Mouse (Mus musculus) urinary bladder, postnatal 36 days (tissue): ENCODE data around the gene Irf8.

Experiments used
- DNase-seq, 2 experiments: peaks; one replicate each; pipeline ENCODE4 v3.0.0; 2022; ENCODE audit warnings: low spot score in 2 of 2, mixed read lengths in 1 of 2

The Irf8 gene

DNA sequence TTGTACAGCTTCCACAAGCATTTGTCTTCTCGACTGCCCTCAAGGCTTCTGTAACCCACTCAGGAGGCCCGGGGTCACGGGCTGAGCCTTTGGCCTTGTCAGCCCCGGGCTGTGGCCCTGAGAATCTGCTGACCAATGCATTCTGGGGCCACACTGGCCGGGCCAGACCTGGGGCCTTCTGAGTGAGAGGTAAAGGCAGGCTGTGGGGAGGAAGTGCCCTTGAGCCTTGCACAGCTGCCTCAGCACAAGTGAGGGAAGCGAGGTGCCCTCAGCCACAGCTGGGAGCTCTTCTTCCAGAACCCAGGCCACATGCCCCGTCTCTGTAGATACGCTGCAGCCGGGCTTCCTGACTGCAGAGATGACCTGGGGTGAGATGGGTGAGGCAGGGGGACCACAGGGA is 14.5 kb downstream of the Irf8 start:
- DNase-seq = no peak

DNA sequence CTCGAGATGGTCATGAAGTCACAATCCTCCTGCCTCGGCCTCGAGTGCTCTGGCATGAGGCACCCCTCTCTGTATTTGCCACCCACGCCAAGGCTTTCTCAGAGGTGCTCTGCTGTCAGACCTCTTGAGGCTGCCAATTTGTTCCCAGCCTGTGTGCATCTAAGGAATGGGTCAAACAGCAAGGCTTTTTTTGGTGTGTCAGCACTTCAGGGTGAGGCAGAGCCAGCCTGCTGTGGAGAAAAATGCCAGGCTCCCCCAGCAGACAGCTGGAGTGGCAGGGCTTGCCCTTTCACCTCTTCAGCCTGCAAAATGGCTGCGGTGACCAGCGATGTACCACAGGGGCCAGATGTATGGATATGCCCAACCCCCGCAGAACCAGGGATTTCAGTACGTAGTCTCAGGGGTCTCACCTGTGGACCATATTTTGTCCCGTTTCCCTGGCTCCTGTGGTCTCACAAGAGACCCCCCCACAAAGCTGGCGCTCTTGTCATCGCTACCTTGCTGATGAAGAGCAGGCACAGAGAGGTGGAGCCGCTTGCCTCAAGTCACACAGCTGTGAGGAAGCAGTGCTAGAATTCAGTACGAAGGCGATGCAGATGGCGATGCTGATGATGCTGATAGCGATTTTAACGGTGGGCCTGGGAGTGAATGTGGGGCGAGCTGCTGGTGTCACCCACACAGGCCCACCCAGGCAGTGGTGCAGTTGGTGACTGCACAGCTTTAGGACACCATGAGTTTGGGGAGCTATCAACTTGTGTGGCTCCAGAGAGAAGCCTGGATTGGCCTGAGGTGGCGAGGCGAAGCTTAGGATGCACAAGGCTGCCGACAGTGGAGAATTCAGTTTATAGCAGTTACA is 15.3 kb downstream of the Irf8 start:
- no peak for DNase-seq

DNA sequence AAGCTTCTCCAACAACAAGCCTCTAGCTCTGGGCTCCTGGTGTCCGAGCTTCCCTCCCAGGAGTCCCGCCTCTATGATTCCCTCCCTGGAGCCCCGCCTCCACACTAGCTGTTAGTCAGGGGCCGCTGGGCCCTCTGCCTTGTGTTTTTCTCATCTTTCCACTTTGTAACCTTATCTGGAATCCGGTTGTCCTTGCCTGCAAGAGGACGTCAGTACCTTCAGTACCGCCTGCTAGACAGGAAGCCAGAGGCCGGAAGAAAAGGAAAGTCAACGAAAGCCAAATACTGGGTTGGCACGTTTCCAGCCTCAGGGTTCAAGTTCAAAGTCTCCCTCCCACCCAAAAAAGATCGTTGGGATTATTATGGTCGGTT is 15.9 kb downstream of the Irf8 start:
- peak; percentile 47 to 70 for DNase-seq

DNA sequence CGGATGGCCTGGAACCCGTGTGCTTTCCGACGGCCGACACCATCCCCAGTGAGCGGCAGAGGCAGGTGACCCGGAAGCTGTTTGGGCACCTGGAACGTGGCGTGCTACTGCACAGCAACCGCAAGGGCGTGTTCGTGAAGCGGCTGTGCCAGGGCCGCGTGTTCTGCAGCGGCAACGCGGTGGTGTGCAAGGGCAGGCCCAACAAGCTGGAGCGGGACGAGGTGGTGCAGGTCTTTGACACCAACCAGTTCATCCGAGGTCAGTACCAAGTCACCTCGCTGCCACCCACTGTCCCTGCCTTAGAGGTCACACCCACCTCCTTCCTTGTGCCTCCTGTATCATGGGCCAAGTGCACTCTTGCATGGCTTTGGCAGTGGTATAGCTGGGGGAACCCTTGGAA is 17.3 kb downstream of the Irf8 start:
- no peak for DNase-seq

DNA sequence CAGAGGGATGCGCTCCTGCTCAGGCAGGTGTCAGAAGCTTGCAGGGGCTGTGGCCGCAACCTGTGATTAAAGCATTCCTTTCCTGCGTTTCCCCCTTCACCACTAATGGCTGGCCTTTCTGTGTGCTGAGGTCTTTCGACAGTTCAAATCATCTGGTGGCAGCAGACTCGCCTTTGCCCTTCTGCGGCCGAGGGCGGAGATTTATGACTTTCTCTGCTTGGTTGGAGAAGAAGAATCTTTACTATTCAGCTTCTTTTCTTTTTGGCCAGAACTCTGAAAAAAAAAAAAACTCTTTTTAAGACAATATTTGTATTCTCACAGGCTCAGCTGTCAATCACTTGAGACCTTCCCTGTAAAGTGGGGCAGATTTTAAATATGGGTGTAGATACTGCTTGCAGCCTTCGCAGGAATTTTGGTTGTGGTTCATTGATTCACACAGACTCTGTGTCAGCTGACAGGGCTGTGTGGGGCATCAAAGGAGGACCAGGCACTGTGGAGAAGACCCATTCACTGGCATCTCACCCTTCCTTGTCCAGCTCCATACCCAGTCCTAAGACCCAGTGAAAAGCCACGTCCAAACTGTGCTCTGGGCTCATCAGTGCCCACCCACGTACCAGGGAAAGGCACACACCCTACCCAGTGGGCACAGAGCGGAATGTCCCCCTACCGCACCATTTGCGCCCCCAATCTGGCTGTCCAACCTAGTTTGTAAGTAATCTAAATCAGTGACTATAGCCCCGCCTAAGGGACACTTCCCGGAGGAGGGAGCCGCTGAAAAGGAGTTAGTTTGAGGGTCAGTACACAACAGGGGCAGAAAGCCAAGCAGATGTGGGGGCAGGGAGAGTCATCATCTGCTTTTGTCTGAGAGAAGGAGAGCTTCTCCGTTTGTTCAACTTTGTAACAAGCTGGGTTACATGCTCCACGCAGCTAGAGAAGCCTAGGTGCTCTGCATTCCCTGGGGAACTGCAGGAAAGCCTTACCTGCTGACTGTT is 19.4 kb downstream of the Irf8 start:
- no peak for DNase-seq

DNA sequence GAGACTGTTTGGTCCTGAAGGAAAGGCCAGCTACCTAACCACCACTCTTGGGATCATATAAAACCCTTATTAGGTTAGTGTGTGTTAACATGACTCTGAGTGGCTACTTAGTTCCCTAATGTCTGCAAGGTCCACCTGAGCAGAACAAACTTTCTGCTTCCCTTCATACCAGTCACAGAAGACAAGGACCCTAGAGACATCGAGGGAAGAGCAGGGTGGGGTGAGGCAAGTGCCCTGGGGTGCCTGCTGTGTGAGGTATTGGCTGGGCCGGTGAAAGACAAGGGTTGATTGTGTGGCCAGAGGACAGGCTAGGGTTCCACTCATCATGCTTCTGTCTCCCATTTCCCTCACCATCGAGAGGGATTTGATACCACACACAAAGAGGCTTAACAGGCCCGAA is 21.8 kb downstream of the Irf8 start:
- DNase-seq = no peak

DNA sequence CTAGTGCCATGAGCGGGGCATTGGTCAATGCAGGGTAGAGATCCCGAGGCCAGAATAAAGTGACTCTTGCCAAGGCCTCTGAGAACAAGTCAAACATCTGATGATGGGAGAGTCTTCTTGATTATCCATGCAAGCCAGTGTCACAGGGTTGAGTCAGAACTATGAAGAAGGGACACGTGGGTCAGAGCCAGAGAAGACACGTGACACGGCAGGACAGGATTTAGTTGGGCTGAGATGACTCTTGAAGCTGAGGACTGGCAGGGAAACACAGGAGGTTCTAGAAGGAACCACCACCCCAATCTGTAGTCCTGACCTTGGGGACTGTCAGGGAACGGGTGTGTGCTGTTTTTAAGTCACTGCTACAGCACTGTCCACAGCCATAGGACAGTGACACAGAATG is 23.7 kb downstream of the Irf8 start:
- DNase-seq = no peak

DNA sequence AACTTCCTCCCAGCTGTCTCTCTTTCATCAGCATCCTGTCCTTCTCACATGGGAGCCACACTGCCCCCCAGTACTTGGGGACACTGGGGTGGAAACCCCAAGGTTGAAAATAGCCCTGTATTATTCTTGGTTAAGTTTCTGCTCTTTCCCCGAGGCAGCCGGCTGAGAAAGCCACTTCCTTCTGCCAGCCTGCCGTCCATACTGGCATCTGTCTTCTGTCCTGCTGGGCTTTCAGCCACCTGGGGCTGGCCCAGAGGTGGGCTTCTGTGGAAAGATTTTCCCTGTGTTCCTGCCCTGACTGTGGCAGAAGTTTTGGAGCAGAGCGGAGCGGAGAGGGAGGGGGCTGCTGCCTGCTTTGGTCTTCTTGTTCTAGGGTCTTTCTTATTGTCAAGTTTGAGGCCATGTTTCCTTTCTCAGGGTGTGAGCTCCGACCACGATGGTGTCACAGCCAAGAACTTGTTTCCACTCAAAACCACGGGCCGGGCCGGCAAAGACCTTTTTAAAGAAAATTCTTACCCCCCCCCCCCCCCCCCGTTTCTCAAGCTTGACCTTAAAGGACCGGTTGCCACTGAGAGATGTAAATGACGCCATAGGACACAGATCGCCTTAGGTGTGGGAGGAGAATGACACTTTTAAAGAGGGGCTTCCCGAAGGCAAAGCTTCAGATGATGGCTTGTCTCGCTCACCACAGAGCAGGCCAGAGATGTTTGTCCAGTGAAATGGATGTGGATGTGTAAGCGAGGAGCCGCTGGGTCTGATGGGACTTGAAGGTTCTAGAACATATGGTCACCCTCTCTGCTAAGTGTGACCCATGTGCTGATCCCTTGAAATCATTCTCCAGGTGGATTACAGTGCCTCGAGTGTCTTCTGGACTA is 24.4 kb downstream of the Irf8 start:
- DNase-seq = no peak

DNA sequence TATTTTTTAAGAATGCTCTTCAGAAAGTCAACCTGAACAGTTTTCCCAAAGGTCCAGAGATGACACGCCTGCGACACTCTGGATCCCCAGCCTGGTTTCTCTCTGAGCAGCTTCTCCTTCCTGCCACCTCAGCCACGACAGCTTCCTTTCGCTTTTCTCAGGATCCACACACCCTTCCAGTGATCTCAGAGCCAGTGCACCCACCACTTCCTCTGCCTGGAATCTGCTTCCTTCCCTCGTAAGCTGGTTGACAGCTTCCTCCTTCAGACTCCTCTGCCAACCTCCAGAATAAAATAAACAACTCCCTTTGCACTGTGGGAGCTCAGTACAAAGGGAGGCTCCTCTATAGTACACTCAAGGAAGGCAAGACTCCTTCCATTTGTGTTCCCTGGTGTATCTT is 27.1 kb downstream of the Irf8 start:
- DNase-seq = no peak

DNA sequence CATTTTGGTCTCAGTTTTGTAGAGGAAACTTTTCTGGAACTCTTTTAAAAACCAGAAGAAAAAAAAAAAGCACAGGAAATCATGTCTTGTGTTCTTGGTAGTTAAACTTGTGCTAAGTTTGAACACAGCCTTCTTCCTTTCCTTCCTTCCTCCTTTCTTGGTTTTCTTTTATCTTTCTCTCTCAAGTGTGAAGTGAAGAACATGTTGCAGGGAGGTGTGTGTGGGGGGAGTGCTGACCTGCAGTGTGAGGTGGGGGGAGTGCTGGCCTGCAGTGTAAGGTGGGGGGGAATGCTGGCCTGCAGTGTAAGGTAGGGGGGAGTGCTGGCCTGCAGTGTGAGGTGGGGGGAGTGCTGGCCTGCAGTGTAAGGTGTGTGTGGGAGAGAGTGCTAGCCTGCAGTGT is 28.5 kb downstream of the Irf8 start:
- DNase-seq = no peak

DNA sequence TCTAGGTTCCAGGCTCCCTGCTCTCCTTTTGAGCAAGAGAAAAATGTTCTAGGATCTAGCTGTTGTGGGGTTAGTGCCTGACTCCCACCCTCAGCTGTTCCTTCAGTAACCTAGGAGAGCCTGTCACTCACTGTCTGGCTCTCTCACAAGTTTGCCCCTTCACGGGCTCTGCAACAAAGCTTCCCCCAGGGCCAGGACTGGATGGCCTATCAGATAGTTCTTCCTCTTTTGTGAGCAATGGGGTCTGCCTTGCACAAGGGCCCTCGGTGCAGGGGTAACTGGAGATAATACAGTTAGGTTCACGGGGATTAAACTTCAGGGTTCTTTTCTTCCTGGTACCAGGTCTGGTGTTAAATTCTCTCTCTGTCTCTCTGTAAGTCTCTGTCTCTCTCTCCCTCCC is 30.5 kb downstream of the Irf8 start:
- DNase-seq = no peak

DNA sequence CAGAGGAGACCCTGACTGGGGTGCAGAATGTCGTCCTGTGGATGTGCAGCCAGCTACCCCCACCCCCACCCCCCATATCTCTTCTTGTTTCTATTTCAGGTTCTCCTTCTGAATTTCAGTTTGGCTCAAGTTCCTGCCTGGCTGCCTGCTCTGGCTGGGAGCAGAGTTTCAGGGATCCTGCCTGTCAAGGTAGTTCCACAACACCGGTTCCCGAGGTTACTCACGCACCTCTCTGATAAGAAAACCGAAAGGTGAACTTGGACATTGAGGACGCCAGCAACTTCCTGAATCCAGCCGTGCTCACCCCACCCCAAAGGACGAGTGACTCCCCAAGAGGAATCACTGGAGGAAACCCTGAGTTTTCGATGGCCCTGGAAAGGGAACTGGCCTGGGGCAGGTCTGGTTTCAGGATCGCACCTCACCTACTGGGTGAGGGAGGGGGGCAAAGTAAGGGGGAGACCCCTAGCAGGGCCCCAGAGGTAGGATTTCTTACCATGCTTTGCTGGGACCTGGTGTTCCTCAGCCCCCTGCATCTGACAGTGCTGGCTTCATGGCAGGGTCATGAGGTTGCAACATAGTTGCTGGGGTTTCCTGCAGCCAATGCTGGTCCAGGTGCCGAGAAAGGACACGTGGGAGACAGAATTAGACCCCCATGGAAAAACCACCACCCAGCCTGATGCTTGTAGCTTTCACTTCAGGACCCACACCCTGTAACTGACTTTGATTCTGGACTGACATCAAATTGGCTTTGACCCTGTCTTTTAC is 32.5 kb downstream of the Irf8 start:
- DNase-seq = no peak

DNA sequence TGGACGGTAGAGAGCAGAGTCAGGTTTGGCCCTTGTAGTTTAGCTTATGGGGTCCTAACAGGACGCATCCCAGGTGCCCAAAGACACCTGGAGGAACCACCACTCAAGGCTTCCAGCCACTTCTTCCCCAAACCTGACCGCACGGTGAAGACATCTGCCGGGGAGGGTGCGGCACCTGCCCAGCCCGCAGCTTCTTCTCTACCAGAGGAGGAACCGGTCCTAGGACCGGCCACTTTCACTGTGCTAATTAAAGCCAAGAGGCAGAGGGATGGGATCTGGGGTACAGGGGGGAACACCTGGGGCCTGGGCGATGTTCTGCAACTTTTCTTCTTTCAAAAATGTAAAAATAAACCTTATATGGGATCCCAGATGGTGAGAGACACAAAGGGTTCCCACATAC is 41.0 kb downstream of the Irf8 start:
- DNase-seq = no peak

DNA sequence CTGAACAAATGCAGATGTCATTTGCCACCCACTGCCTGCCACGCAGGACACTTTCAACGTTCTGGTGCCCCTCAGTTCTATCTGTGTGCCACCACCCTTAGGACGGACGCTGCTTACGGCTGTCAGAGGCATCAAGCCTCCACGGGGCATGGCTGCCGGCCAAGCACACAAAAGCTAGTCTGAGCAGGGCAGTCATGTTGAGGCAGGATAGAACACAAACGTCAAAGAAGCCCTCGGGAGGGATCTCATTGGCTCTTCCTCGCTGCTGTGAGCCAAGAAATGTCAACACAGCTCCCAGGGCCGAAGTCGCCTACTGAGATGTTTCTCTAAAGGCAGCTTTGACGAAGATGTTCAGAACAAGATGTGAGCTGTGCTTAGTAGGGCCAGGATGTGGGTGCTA is 41.6 kb downstream of the Irf8 start:
- DNase-seq = peak; percentile 52 to 65

DNA sequence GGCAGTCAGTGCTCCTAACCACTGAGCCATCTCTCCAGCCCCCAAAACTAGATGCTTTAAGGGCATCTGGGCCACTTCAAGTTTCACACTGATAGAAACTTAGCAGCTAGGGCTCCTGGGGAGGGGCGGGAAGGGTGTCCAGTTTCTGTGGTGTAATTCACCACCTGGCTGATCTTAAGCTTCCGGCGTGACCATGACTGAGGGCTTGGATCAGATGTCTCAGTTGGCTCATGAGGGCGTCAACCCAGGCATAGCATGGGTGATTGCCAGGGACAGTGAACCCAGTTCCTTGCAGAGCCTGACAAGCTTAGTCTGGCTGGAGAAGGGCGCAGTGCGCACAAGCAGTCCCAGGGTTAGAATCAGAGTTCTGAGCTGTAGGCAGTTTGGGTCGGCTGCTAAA is 42.9 kb downstream of the Irf8 start:
- no peak for DNase-seq

DNA sequence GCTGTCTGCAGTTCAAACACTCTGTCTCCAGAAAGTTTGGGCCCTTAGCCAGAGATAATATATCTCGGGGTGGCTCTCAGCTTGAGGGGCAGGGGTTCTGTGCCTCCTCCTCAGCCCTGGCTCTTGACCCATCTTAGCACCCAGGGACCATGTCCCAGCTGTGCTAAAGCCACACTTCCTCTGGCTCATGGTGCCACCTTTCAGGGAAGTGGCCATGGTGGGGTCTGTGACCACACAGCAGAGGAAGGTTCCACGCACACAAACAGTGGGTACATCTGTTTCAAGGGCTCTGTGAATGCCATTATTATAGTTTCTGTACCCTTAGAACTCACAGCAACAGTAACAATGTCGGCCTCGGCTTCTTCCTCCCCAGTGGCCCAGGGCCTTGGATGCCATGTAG is 47.6 kb downstream of the Irf8 start:
- no peak for DNase-seq

DNA sequence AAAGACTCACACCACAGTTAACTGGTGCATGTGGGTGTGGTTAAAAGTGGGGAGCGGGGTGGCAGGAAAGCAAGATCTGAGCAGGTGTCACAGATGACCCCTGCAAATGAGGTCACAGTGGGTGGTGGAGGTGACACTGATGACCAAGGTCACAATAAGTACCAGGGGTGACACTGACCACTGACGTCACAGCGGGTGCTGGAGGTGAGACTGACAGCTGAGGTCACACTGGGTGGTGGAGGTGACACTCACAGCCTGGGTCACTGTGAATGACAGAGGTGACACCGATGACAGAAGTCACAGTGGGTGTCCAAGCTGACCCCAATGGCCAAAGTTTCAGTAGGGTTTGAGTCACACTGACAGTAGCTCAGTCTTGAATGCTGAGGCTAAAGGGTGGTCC is 50.6 kb downstream of the Irf8 start:
- DNase-seq = no peak

DNA sequence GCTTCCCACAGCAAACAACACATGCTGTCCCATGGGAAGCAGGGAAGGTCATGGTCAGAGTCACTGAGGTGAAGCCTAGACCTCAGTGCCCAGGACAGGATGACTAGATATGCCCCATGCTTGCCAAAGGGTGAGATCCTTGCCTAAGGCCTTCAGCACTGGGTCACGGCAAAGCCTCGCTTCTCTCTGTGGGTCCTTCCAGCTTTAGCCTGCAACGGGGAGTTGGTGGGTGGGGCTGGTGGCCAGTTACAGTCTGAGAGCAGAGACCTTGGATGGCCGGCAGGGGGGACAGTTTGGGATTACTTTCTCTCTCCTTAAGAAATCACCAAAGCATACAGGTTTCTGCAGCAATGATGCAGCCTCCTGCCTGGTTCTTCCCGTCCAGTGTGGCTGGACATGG is 51.5 kb downstream of the Irf8 start:
- DNase-seq = no peak

DNA sequence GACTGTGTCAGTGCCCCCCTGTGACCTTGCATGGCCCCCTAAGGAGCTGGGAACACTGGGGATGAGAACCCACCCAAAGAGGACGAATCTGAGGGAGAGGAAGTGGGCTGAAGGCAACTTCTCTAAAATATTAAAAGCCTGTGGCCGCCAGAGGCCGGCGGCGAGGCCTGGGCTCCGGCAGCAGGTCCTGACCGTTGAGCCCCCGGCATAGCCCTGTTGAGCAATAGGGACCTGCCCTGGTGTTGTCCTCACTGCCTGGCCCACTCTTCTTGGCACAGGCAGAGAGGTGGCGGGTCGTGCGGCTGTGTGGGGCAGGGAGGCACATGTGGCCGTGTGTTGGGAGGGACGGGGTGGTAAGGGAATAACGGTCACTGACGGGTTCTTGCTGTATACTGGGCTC is 56.6 kb downstream of the Irf8 start:
- DNase-seq = no peak

DNA sequence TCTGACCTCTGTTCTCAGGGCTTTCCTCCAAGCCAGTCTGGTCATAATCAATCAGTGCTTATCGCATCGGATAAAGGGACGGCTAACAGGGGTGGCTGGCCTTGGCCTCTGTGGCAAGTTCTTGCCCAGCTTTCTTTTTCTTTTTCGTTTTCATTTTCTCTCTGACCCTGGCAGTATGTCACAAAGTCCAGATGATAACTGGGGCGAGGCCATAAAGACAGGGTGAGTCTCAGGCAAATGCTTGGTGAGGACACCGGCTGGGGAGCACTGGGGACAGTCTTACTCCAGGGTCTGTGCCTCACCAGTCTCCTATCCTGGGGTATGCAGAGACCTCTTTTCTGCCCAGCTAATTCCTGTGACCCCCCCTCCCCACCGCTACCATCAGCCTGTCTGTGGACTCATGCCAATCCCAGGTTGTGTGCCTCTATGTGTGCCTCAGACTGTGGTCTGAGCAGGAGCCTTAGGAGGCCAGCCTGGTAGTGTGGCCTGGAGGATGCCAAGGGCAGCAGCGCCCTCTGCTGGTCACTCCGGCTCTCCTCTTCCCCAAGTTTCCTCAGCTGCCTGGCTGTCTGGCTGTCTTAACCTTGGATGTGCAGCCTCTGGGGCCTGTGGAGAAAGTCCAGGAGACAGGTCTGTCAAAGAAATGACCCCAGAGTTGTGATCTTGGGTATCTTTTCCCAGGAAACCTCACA is 59.9 kb downstream of the Irf8 start:
- peak; percentile 66 to 80 for DNase-seq
